Mouse (Mus musculus) lung, adult 2 months (tissue): Measurements from ENCODE around the gene Trpm8.

Source experiments
- CTCF ChIP-seq: fragments of 200-500 bp; IDR thresholded peaks from 2 replicates; pipeline ENCODE4 v1.5.1; 2011; ENCODE audit warnings: mild to moderate bottlenecking, low read length, control low read depth; ENCODE audit not compliant: insufficient read depth
- POLR2A ChIP-seq: fragments of 200-500 bp; IDR thresholded peaks from 2 replicates; pipeline ENCODE4 v1.6.1; 2011; ENCODE audit warnings: low read depth, mild to moderate bottlenecking, control low read depth, low read length, borderline replicate concordance; ENCODE audit errors: extremely low read depth

DNA sequence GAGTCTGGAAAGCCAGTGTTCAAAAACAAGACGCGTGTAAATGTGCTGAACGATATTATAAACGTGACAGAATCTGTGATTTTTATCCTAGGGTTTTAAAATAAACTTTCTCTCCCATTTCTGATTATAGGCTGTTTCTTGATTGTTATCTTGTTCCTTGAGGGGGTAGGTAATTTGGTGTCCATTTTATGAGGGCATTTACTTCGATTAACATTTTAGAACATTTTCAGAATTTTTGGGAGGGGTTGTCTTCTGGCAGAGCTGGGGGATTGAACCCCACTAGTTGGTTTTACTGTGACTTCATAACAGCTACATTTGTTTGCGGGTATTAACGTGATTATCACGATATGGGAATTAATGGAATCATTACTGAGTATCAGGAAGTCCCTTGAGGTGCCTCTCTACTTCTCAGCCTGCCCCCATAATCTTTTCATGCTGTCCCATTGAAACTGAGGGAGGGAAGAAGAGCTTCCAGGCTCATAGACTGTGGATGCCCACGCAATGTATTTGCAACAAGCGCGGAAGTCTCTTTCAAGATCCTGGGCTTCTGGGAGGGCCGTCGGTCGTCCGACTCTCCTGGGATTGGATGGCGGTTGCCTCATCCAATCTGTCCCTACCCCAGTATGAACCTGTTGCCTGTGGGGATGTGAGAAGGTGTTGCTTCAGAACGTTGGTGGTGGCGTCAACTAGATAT lies 504 bp downstream of the Trpm8 start:
- TF ChIP-seq CTCF (no peak), POLR2A (no peak)
